Comparison of ENCODE assay signal across 8 mouse cellular contexts in genomic region chr11:102465713-102466436, GRCm38 (mm10). TPM values are rescaled to one million over a fixed set of nuclear protein-coding genes. Genes with fewer than 3 reads are reported as not detected.
A peak's percentile ranks its signal among the peaks of the same experiment; 100 is the strongest.
DNase-seq lines count a peak whose midpoint lies in the region; ATAC-seq lines count a peak whose summit lies in the region.
"Had no signal": no experiment of that assay in that cellular context is flagged by ENCODE, and none has a peak within 500 bp of the region (broad histone marks: within the 10 kb centered on the region; RNA-seq: fewer than 3 reads in every experiment).

No protein-coding gene starts in this region.

- peak overlapping the region; percentile 12; the same call in 1 of the 2 replicates for H3K27ac ChIP-seq in embryonic facial prominence, embryonic 13.5 days
- no peak overlapping the region for H3K27ac ChIP-seq in limb, embryonic 10.5 days
- peak overlapping the region; percentile 47; the same call in 1 of the 2 replicates for H3K27ac ChIP-seq in midbrain, embryonic 16.5 days (ENCODE audit: low read length)

- H3K9ac ChIP-seq in embryonic facial prominence, embryonic 13.5 days = no peak overlapping the region
- H3K9ac ChIP-seq in midbrain, embryonic 16.5 days (ENCODE audit: low read depth, low read length) = no peak overlapping the region; the same call in 1 of the 2 replicates

- H3K27me3 ChIP-seq in embryonic facial prominence, embryonic 13.5 days = peaks cover 6% of the 10 kb centered on the region
- peaks cover 57% of the 10 kb centered on the region for H3K27me3 ChIP-seq in limb, embryonic 10.5 days (ENCODE audit: low read depth, poor library complexity, severe bottlenecking)
- no peaks in the 10 kb centered on the region; the same call in 1 of the 2 replicates for H3K27me3 ChIP-seq in midbrain, embryonic 16.5 days (ENCODE audit: control insufficient read depth, insufficient read depth, low read depth, low read length)

- DNase-seq in adrenal gland, adult 8-10 months = peak; percentile 77
- peak; percentile 55 for DNase-seq in heart, adult 8-10 months (ENCODE audit: low spot score)
- peak; percentile 59 for DNase-seq in kidney, adult 18-20 months
- peak; percentile 43 for DNase-seq in limb, embryonic 10.5 days (ENCODE audit: low spot score)

- ATAC-seq in embryonic facial prominence, embryonic 13.5 days (ENCODE audit: insufficient number of reproducible peaks, insufficient read depth, low FRiP score, low TSS enrichment, low read depth) = no peak
- ATAC-seq in midbrain, embryonic 16.5 days = no peak
- no peak for ATAC-seq in erythroblast, adult 5-6 weeks (replicated peaks; ENCODE audit: low FRiP score, poor library complexity, severe bottlenecking)

- H3K4me3 ChIP-seq in embryonic facial prominence, embryonic 13.5 days = no peak overlapping the region
- H3K4me3 ChIP-seq in limb, embryonic 10.5 days = peak overlapping the region; percentile 25
- H3K4me3 ChIP-seq in midbrain, embryonic 16.5 days (ENCODE audit: low read depth, low read length) = no peak overlapping the region

- H3K4me2 ChIP-seq in embryonic facial prominence, embryonic 13.5 days = peak overlapping the region; percentile 30
- H3K4me2 ChIP-seq in midbrain, embryonic 16.5 days (ENCODE audit: low read length) = peak overlapping the region; percentile 29

- no peaks in the 10 kb centered on the region for H3K9me3 ChIP-seq in embryonic facial prominence, embryonic 13.5 days
- H3K9me3 ChIP-seq in limb, embryonic 10.5 days (replicated peaks) = no peaks in the 10 kb centered on the region
- H3K9me3 ChIP-seq in midbrain, embryonic 16.5 days (replicated peaks; ENCODE audit: control insufficient read depth, low read length, poor library complexity, severe bottlenecking) = no peaks in the 10 kb centered on the region

- WGBS in embryonic facial prominence, embryonic 13.5 days = 7% methylated on average over 26 of the region's 26 CpGs
- 14% methylated on average over 26 of the region's 26 CpGs for WGBS in limb, embryonic 10.5 days
- 8% methylated on average over 26 of the region's 26 CpGs for WGBS in midbrain, embryonic 16.5 days

- H3K4me1 ChIP-seq in embryonic facial prominence, embryonic 13.5 days = peaks cover 22% of the 10 kb centered on the region
- peaks cover 25% of the 10 kb centered on the region for H3K4me1 ChIP-seq in limb, embryonic 10.5 days
- H3K4me1 ChIP-seq in midbrain, embryonic 16.5 days (ENCODE audit: control insufficient read depth, insufficient read depth, low read length) = peaks cover 13% of the 10 kb centered on the region

- H3K36me3 ChIP-seq in embryonic facial prominence, embryonic 13.5 days = no peaks in the 10 kb centered on the region
- no peaks in the 10 kb centered on the region for H3K36me3 ChIP-seq in limb, embryonic 10.5 days
- H3K36me3 ChIP-seq in midbrain, embryonic 16.5 days (ENCODE audit: control insufficient read depth, insufficient read depth, low read length) = no peaks in the 10 kb centered on the region

RNA-seq across cellular contexts. Expression of gene Itga2b, which starts 4.0 kb away (rescaled TPM):
- total RNA-seq in adrenal gland, adult 8-10 months (2022) = 1 to 10 TPM; 2.9 to 4.7 (median 4.1) TPM
- polyA plus RNA-seq in embryonic facial prominence, embryonic 13.5 days (2015; fragmentation: Nextera tagmentation; extraction: Ambion mirVana) = 6.2 and 6.7 TPM in 2 replicates
- total RNA-seq in heart, adult 8-10 months (2022) = 1 to 10 TPM; 3.4 to 7.2 (median 4.4) TPM
- polyA plus RNA-seq in limb, embryonic 10.5 days (2016; fragmentation: Nextera tagmentation; extraction: Ambion mirVana) = 4.6 and 5.3 TPM in 2 replicates
- 8.3 and 11.6 TPM in 2 replicates for polyA plus RNA-seq in midbrain, embryonic 16.5 days (2015; fragmentation: Nextera tagmentation; extraction: Ambion mirVana)
- total RNA-seq in erythroblast, adult 5-6 weeks (2015; ENCODE audit: low replicate concordance) = 23.6 and 57.1 TPM in 2 replicates
- 73.1 and 99.5 TPM in 2 replicates for total RNA-seq in erythroblast, adult 5-6 weeks (2017; ENCODE audit: low replicate concordance)

RNA-seq across cellular contexts. Expression of gene Fam171a2, which starts 18.4 kb away (rescaled TPM):
- 1 to 10 TPM; 3.8 to 6.2 (median 5.0) TPM for total RNA-seq in adrenal gland, adult 8-10 months (2022)
- polyA plus RNA-seq in embryonic facial prominence, embryonic 13.5 days (2015; fragmentation: Nextera tagmentation; extraction: Ambion mirVana) = 8.1 and 8.2 TPM in 2 replicates
- 1 to 10 TPM; 2.5 to 5.4 (median 3.6) TPM for total RNA-seq in heart, adult 8-10 months (2022)
- polyA plus RNA-seq in limb, embryonic 10.5 days (2016; fragmentation: Nextera tagmentation; extraction: Ambion mirVana) = 3.7 and 4.2 TPM in 2 replicates
- polyA plus RNA-seq in midbrain, embryonic 16.5 days (2015; fragmentation: Nextera tagmentation; extraction: Ambion mirVana) = 18.1 and 20.5 TPM in 2 replicates
- not detected in 2 replicates for total RNA-seq in erythroblast, adult 5-6 weeks (2015; ENCODE audit: low replicate concordance)
- total RNA-seq in erythroblast, adult 5-6 weeks (2017; ENCODE audit: low replicate concordance) = not detected in 2 replicates
- total RNA-seq: neutrophil, adult 5-6 weeks had no signal

RNA-seq across cellular contexts. Expression of gene Grn, which starts 35.8 kb away (rescaled TPM):
- total RNA-seq in adrenal gland, adult 8-10 months (2022) = 100 to 1,000 TPM; 171 to 220 (median 202) TPM
- polyA plus RNA-seq in embryonic facial prominence, embryonic 13.5 days (2015; fragmentation: Nextera tagmentation; extraction: Ambion mirVana) = 124 and 126 TPM in 2 replicates
- 10 to 100 TPM; 76.5 to 84.8 (median 79.6) TPM for total RNA-seq in heart, adult 8-10 months (2022)
- 78.5 and 93.2 TPM in 2 replicates for polyA plus RNA-seq in limb, embryonic 10.5 days (2016; fragmentation: Nextera tagmentation; extraction: Ambion mirVana)
- 65.2 and 75.8 TPM in 2 replicates for polyA plus RNA-seq in midbrain, embryonic 16.5 days (2015; fragmentation: Nextera tagmentation; extraction: Ambion mirVana)
- total RNA-seq in erythroblast, adult 5-6 weeks (2015; ENCODE audit: low replicate concordance) = 85.7 and 90.1 TPM in 2 replicates
- 26.3 and 56.1 TPM in 2 replicates for total RNA-seq in erythroblast, adult 5-6 weeks (2017; ENCODE audit: low replicate concordance)

RNA-seq across cellular contexts. Expression of gene Slc25a39, which starts 58.1 kb away (rescaled TPM):
- total RNA-seq in adrenal gland, adult 8-10 months (2022) = 100 to 1,000 TPM; 343 to 469 (median 379) TPM
- polyA plus RNA-seq in embryonic facial prominence, embryonic 13.5 days (2015; fragmentation: Nextera tagmentation; extraction: Ambion mirVana) = 191 and 195 TPM in 2 replicates
- total RNA-seq in heart, adult 8-10 months (2022) = 100 to 1,000 TPM; 174 to 204 (median 197) TPM
- 209 and 242 TPM in 2 replicates for polyA plus RNA-seq in limb, embryonic 10.5 days (2016; fragmentation: Nextera tagmentation; extraction: Ambion mirVana)
- polyA plus RNA-seq in midbrain, embryonic 16.5 days (2015; fragmentation: Nextera tagmentation; extraction: Ambion mirVana) = 144 and 150 TPM in 2 replicates
- 461 and 462 TPM in 2 replicates for total RNA-seq in erythroblast, adult 5-6 weeks (2015; ENCODE audit: low replicate concordance)
- 236 and 290 TPM in 2 replicates for total RNA-seq in erythroblast, adult 5-6 weeks (2017; ENCODE audit: low replicate concordance)
